Mouse (Mus musculus) liver, adult 2 months (tissue): ENCODE measurements around the gene Ttll5.

Experiments used
- CTCF ChIP-seq: fragments of 200-500 bp; IDR thresholded peaks from 2 replicates; pipeline ENCODE4 v1.5.1; 2011; ENCODE audit warnings: low read depth, low read length, control low read depth
- POLR2A ChIP-seq: fragments of 200-500 bp; IDR thresholded peaks from 2 replicates; pipeline ENCODE4 v1.6.1; 2011; ENCODE audit warnings: low read length, control low read depth; ENCODE audit not compliant: insufficient read depth; ENCODE audit errors: extremely low read depth

GRCm38 (mm10) chr12:86051477-86051876, 227.0 kb downstream of the Ttll5 start:
- no peak for TF ChIP-seq CTCF
- TF ChIP-seq POLR2A: no peak
